In the genomic region with DNA sequence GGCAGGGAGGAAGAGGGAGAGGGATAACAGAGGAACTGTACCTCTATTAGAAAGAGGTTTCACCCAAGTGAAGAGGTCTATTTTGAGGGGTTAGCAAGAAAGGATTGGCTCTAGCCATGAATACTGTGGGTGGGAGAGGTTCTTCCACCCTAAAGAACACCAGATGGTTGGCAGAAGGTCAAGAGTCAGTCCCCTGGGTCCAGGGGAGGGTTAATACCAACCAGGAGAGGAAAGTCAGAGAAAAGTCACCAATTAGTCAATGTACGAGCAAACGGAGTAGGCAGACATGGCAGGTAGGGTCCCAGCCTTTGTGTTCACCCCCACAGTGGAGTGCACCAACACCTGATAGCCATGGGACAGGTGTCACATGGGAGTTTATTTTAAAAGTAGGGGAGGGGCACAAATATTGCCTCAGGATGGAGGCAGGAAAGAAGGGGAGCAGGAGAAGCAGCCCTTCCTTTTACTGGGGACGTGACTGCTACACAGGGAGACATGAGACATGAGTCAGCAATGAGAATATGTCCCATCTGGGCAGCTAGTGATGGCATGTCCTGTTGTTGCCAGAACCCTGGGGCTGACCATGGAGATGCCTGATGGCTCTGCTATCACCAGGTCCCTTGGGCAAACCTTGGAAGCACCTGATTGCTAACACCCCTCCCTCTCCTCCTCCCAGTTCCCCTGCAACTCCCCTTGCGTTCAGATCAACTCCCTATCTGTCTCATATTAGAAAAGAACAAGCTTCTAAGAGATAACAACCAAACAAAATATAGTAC, we compare ENCODE assay signal across 27 mouse cellular contexts.
DNase-seq lines count a peak whose midpoint lies in the region; ATAC-seq and TF ChIP-seq lines count a peak whose summit lies in the region.
"Had no signal": no experiment of that assay in that cellular context is flagged by ENCODE, and none has a peak within 500 bp of the region (broad histone marks: within the 10 kb centered on the region; RNA-seq: fewer than 3 reads in every experiment).

No protein-coding gene starts in this region.

- no peak for ATAC-seq in midbrain, postnatal 0 days (ENCODE audit: low FRiP score)
- ATAC-seq in midbrain, embryonic 16.5 days: no peak
- ATAC-seq in activated CD4-positive, CD25-positive, alpha-beta regulatory T cell, adult 4 months: no peak
- ATAC-seq: CD4-positive, CD25-positive, alpha-beta regulatory T cell, adult 4 months; forebrain, embryonic 16.5 days; hindbrain, embryonic 16.5 days had no signal

- no peaks in the 10 kb centered on the region for H3K4me1 ChIP-seq in midbrain, postnatal 0 days (ENCODE audit: insufficient read depth, low read length)
- H3K4me1 ChIP-seq in midbrain, embryonic 16.5 days (ENCODE audit: control insufficient read depth, insufficient read depth, low read length): no peaks in the 10 kb centered on the region
- H3K4me1 ChIP-seq: embryonic facial prominence, embryonic 13.5 days; forebrain, embryonic 10.5 days; heart, embryonic 10.5 days; limb, embryonic 10.5 days; limb, embryonic 15.5 days; liver, embryonic 13.5 days; neural tube, embryonic 13.5 days had no signal

- intact Hi-C loops in left cerebral cortex, postnatal 25 days (cut with DNase I): no loop called here

- DNase-seq in midbrain, postnatal 0 days (ENCODE audit: low spot score): peak; percentile 2
- peak; percentile 74 to 86 for DNase-seq in cerebellum, adult 18-20 months
- peak; percentile 76 to 80 for DNase-seq in cerebellum, postnatal 10 days
- DNase-seq in T-cell, adult 2 months (ENCODE audit: low spot score): no peak
- DNase-seq in left cerebral cortex, postnatal 25 days (ENCODE audit: low spot score in 2 of 2): no peak
- DNase-seq: adrenal gland, adult 8-10 months; gastrocnemius, postnatal 10 days; kidney, adult 18-20 months; kidney, postnatal 25 days; liver, embryonic 13.5 days; lung, adult 2 months; lung, postnatal 14 days; thymus, postnatal 4 days had no signal

- no peak overlapping the region for H3K4me2 ChIP-seq in midbrain, postnatal 0 days (ENCODE audit: low read depth, low read length, poor library complexity, severe bottlenecking)
- H3K4me2 ChIP-seq in midbrain, embryonic 16.5 days (ENCODE audit: low read length): no peak overlapping the region
- H3K4me2 ChIP-seq: embryonic facial prominence, embryonic 13.5 days; heart, embryonic 15.5 days; kidney, embryonic 15.5 days; limb, embryonic 15.5 days; liver, embryonic 13.5 days; midbrain, embryonic 11.5 days; neural tube, embryonic 13.5 days had no signal

- TF ChIP-seq CTCF in midbrain, postnatal 0 days (IDR thresholded peaks at IDR 0.05): no peak

- WGBS in midbrain, postnatal 0 days: 92% methylated on average over 4 of the region's 4 CpGs
- WGBS in midbrain, embryonic 16.5 days: 93% methylated on average over 4 of the region's 4 CpGs

- H3K27me3 ChIP-seq in midbrain, postnatal 0 days (ENCODE audit: insufficient read depth, low read length): no peaks in the 10 kb centered on the region
- no peaks in the 10 kb centered on the region for H3K27me3 ChIP-seq in midbrain, embryonic 16.5 days (ENCODE audit: control insufficient read depth, insufficient read depth, low read depth, low read length)
- H3K27me3 ChIP-seq: embryonic facial prominence, embryonic 13.5 days; heart, embryonic 15.5 days; kidney, embryonic 15.5 days; limb, embryonic 15.5 days; liver, embryonic 13.5 days; neural tube, embryonic 13.5 days had no signal

- H3K27ac ChIP-seq in midbrain, postnatal 0 days (ENCODE audit: low read depth, low read length): no peak overlapping the region
- H3K27ac ChIP-seq in midbrain, embryonic 16.5 days (ENCODE audit: low read length): no peak overlapping the region
- H3K27ac ChIP-seq: embryonic facial prominence, embryonic 13.5 days; forebrain, embryonic 10.5 days; heart, embryonic 10.5 days; heart, embryonic 15.5 days; kidney, embryonic 15.5 days; limb, embryonic 10.5 days; limb, embryonic 15.5 days; liver, embryonic 13.5 days; neural tube, embryonic 13.5 days had no signal

- H3K36me3 ChIP-seq in midbrain, postnatal 0 days (ENCODE audit: insufficient read depth, low read length): no peaks in the 10 kb centered on the region
- no peaks in the 10 kb centered on the region for H3K36me3 ChIP-seq in midbrain, embryonic 16.5 days (ENCODE audit: control insufficient read depth, insufficient read depth, low read length)
- H3K36me3 ChIP-seq: embryonic facial prominence, embryonic 13.5 days; forebrain, embryonic 10.5 days; heart, embryonic 10.5 days; heart, embryonic 15.5 days; kidney, embryonic 15.5 days; limb, embryonic 10.5 days; limb, embryonic 15.5 days; liver, embryonic 13.5 days; neural tube, embryonic 13.5 days had no signal

- H3K4me3 ChIP-seq in midbrain, postnatal 0 days (ENCODE audit: low read depth, low read length): no peak overlapping the region
- H3K4me3 ChIP-seq in midbrain, embryonic 16.5 days (ENCODE audit: low read depth, low read length): no peak overlapping the region
- H3K4me3 ChIP-seq: embryonic facial prominence, embryonic 13.5 days; forebrain, embryonic 10.5 days; heart, embryonic 10.5 days; heart, embryonic 15.5 days; kidney, embryonic 15.5 days; limb, embryonic 10.5 days; limb, embryonic 15.5 days; liver, embryonic 13.5 days; neural tube, embryonic 13.5 days had no signal

- H3K9me3 ChIP-seq in midbrain, postnatal 0 days (ENCODE audit: low read length): no peaks in the 10 kb centered on the region
- 0 out of 2 replicates have a peak, but pooled peaks cover 2% of the 10 kb centered on the region for H3K9me3 ChIP-seq in midbrain, embryonic 16.5 days (replicated peaks; ENCODE audit: control insufficient read depth, low read length, poor library complexity, severe bottlenecking)
- H3K9me3 ChIP-seq: embryonic facial prominence, embryonic 13.5 days; heart, embryonic 15.5 days; limb, embryonic 10.5 days; liver, embryonic 13.5 days had no signal

- H3K9ac ChIP-seq in midbrain, postnatal 0 days (replicated peaks; ENCODE audit: low read length, poor library complexity, severe bottlenecking): no peak overlapping the region
- no peak overlapping the region for H3K9ac ChIP-seq in midbrain, embryonic 16.5 days (ENCODE audit: low read depth, low read length)
- H3K9ac ChIP-seq: embryonic facial prominence, embryonic 13.5 days; heart, embryonic 15.5 days; kidney, embryonic 15.5 days; limb, embryonic 15.5 days; liver, embryonic 13.5 days; neural tube, embryonic 13.5 days had no signal

Comparison
In these comparisons a context has a peak if more than half of its experiments do, and no peak if none do; other contexts are left out.
1. DNase-seq: peak in midbrain, postnatal 0 days (single experiment), cerebellum, adult 18-20 months (2 of 2) and cerebellum, postnatal 10 days (2 of 2); none in T-cell, adult 2 months (single experiment) and left cerebral cortex, postnatal 25 days (0 of 2).